Mouse (Mus musculus): ENCODE measurements around the gene Gpa33. TPM values are rescaled to one million over a fixed set of nuclear protein-coding genes. Genes with fewer than 3 reads are reported as not detected.

The Gpa33 gene
- polyA plus RNA-seq (2015; fragmentation: Nextera tagmentation; extraction: Ambion mirVana) = 0.18 and 0.25 TPM in 2 replicates

- 77% methylated on average over 5 of the region's 5 CpGs for WGBS
- Histone ChIP-seq H3K36me3 (ENCODE audit: control insufficient read depth, insufficient read depth, low read length) (no peaks in the 10 kb centered on the region), H3K27ac (ENCODE audit: low read length) (no peak within 1 kb of the TSS), H3K4me2 (ENCODE audit: low read depth, low read length) (no peak within 1 kb of the TSS), H3K4me1 (replicated peaks; ENCODE audit: control insufficient read depth, insufficient read depth, low read length) (peaks cover 14% of the 10 kb centered on the region), H3K9ac (ENCODE audit: low read length) (no peak within 1 kb of the TSS), H3K27me3 (ENCODE audit: control insufficient read depth, insufficient read depth, low read depth, low read length) (no peaks in the 10 kb centered on the region), H3K9me3 (ENCODE audit: control insufficient read depth, low read length) (no peaks in the 10 kb centered on the region), H3K4me3 (ENCODE audit: low read length) (no peak within 1 kb of the TSS)
- ATAC-seq (ENCODE audit: low read depth) = no peak
These were observed at the start of gene Gpa33 for GRCm38 (mm10) chr1:166130224-166130860. Gene Gpa33 (plus strand): TSS chr1:166130238.

- Histone ChIP-seq H3K9ac (ENCODE audit: low read length) (no peak overlapping the region), H3K4me1 (replicated peaks; ENCODE audit: control insufficient read depth, insufficient read depth, low read length) (no peaks in the 10 kb centered on the region), H3K4me2 (ENCODE audit: low read depth, low read length) (no peak overlapping the region), H3K27ac (ENCODE audit: low read length) (no peak overlapping the region), H3K36me3 (ENCODE audit: control insufficient read depth, insufficient read depth, low read length) (no peaks in the 10 kb centered on the region), H3K9me3 (ENCODE audit: control insufficient read depth, low read length) (no peaks in the 10 kb centered on the region), H3K27me3 (ENCODE audit: control insufficient read depth, insufficient read depth, low read depth, low read length) (no peaks in the 10 kb centered on the region), H3K4me3 (ENCODE audit: low read length) (no peak overlapping the region)
- ATAC-seq (ENCODE audit: low read depth) = no peak
- 77% methylated on average over 19 of the region's 19 CpGs for WGBS
These were observed 41.4 kb upstream of the Gpa33 start for GRCm38 (mm10) chr1:166088446-166089170.

- Histone ChIP-seq H3K27ac (ENCODE audit: low read length) (no peak overlapping the region), H3K4me1 (replicated peaks; ENCODE audit: control insufficient read depth, insufficient read depth, low read length) (no peaks in the 10 kb centered on the region), H3K27me3 (ENCODE audit: control insufficient read depth, insufficient read depth, low read depth, low read length) (no peaks in the 10 kb centered on the region), H3K9me3 (ENCODE audit: control insufficient read depth, low read length) (no peaks in the 10 kb centered on the region), H3K9ac (ENCODE audit: low read length) (no peak overlapping the region), H3K4me2 (ENCODE audit: low read depth, low read length) (no peak overlapping the region), H3K4me3 (ENCODE audit: low read length) (no peak overlapping the region), H3K36me3 (ENCODE audit: control insufficient read depth, insufficient read depth, low read length) (no peaks in the 10 kb centered on the region)
- 40% methylated on average over 3 of the region's 3 CpGs for WGBS
- no peak for ATAC-seq (ENCODE audit: low read depth)
These were observed 40.7 kb upstream of the Gpa33 start for GRCm38 (mm10) chr1:166089337-166089736.

- H3K4me1 ChIP-seq (replicated peaks; ENCODE audit: control insufficient read depth, insufficient read depth, low read length) = no peaks in the 10 kb centered on the region
- H3K27ac ChIP-seq (ENCODE audit: low read length) = no peak overlapping the region
- no peak overlapping the region for H3K4me2 ChIP-seq (ENCODE audit: low read depth, low read length)
- no peaks in the 10 kb centered on the region for H3K9me3 ChIP-seq (ENCODE audit: control insufficient read depth, low read length)
- H3K4me3 ChIP-seq (ENCODE audit: low read length) = no peak overlapping the region
- ATAC-seq (ENCODE audit: low read depth) = 0 out of 2 replicates have a peak, but pooled peaks have one; percentile 59
- no peaks in the 10 kb centered on the region for H3K27me3 ChIP-seq (ENCODE audit: control insufficient read depth, insufficient read depth, low read depth, low read length)
- no peak overlapping the region for H3K9ac ChIP-seq (ENCODE audit: low read length)
- H3K36me3 ChIP-seq (ENCODE audit: control insufficient read depth, insufficient read depth, low read length) = no peaks in the 10 kb centered on the region
- WGBS = 53% methylated on average over 4 of the region's 4 CpGs
These were observed 40.3 kb upstream of the Gpa33 start for GRCm38 (mm10) chr1:166089739-166090138.

- Histone ChIP-seq H3K36me3 (ENCODE audit: control insufficient read depth, insufficient read depth, low read length) (no peaks in the 10 kb centered on the region), H3K27ac (ENCODE audit: low read length) (no peak overlapping the region), H3K4me2 (ENCODE audit: low read depth, low read length) (no peak overlapping the region), H3K27me3 (ENCODE audit: control insufficient read depth, insufficient read depth, low read depth, low read length) (no peaks in the 10 kb centered on the region), H3K4me1 (replicated peaks; ENCODE audit: control insufficient read depth, insufficient read depth, low read length) (no peaks in the 10 kb centered on the region), H3K9me3 (ENCODE audit: control insufficient read depth, low read length) (no peaks in the 10 kb centered on the region), H3K9ac (ENCODE audit: low read length) (no peak overlapping the region), H3K4me3 (ENCODE audit: low read length) (no peak overlapping the region)
- WGBS = 69% methylated on average over 2 of the region's 2 CpGs
- no peak for ATAC-seq (ENCODE audit: low read depth)
These were observed 39.7 kb upstream of the Gpa33 start for GRCm38 (mm10) chr1:166090306-166090705.

- Histone ChIP-seq H3K4me1 (replicated peaks; ENCODE audit: control insufficient read depth, insufficient read depth, low read length) (no peaks in the 10 kb centered on the region), H3K4me3 (ENCODE audit: low read length) (no peak overlapping the region), H3K4me2 (ENCODE audit: low read depth, low read length) (no peak overlapping the region), H3K9ac (ENCODE audit: low read length) (no peak overlapping the region), H3K9me3 (ENCODE audit: control insufficient read depth, low read length) (no peaks in the 10 kb centered on the region), H3K36me3 (ENCODE audit: control insufficient read depth, insufficient read depth, low read length) (no peaks in the 10 kb centered on the region), H3K27ac (ENCODE audit: low read length) (no peak overlapping the region), H3K27me3 (ENCODE audit: control insufficient read depth, insufficient read depth, low read depth, low read length) (no peaks in the 10 kb centered on the region)
- ATAC-seq (ENCODE audit: low read depth) = no peak
- WGBS = 77% methylated on average over 3 of the region's 3 CpGs
These were observed 35.6 kb upstream of the Gpa33 start for GRCm38 (mm10) chr1:166094462-166094861.

- no peaks in the 10 kb centered on the region for H3K9me3 ChIP-seq (ENCODE audit: control insufficient read depth, low read length)
- 91% methylated on average over 2 of the region's 2 CpGs for WGBS
These were observed 31.9 kb upstream of the Gpa33 start for GRCm38 (mm10) chr1:166098120-166098519.

GRCm38 (mm10) chr1:166102920-166103608 lies 27.0 kb upstream of the Gpa33 start:
- no peaks in the 10 kb centered on the region for H3K27me3 ChIP-seq (ENCODE audit: control insufficient read depth, insufficient read depth, low read depth, low read length)
- H3K4me1 ChIP-seq (replicated peaks; ENCODE audit: control insufficient read depth, insufficient read depth, low read length) = no peaks in the 10 kb centered on the region
- no peak overlapping the region for H3K4me2 ChIP-seq (ENCODE audit: low read depth, low read length)
- ATAC-seq (ENCODE audit: low read depth) = no peak
- no peaks in the 10 kb centered on the region for H3K36me3 ChIP-seq (ENCODE audit: control insufficient read depth, insufficient read depth, low read length)
- 55% methylated on average over 11 of the region's 11 CpGs for WGBS
- no peak overlapping the region for H3K9ac ChIP-seq (ENCODE audit: low read length)
- H3K9me3 ChIP-seq (ENCODE audit: control insufficient read depth, low read length) = no peaks in the 10 kb centered on the region
- no peak overlapping the region for H3K4me3 ChIP-seq (ENCODE audit: low read length)
- no peak overlapping the region for H3K27ac ChIP-seq (ENCODE audit: low read length)

More at GRCm38 (mm10) chr1:166098120-166098519, 31.9 kb upstream of the Gpa33 start:
- H3K4me1 ChIP-seq (replicated peaks; ENCODE audit: control insufficient read depth, insufficient read depth, low read length) = no peaks in the 10 kb centered on the region
- H3K9ac ChIP-seq (ENCODE audit: low read length) = no peak overlapping the region
- H3K27me3 ChIP-seq (ENCODE audit: control insufficient read depth, insufficient read depth, low read depth, low read length) = no peaks in the 10 kb centered on the region
- H3K4me3 ChIP-seq (ENCODE audit: low read length) = no peak overlapping the region
- no peaks in the 10 kb centered on the region for H3K36me3 ChIP-seq (ENCODE audit: control insufficient read depth, insufficient read depth, low read length)
- no peak for ATAC-seq (ENCODE audit: low read depth)
- H3K27ac ChIP-seq (ENCODE audit: low read length) = no peak overlapping the region
- H3K4me2 ChIP-seq (ENCODE audit: low read depth, low read length) = no peak overlapping the region

- Histone ChIP-seq H3K9me3 (ENCODE audit: control insufficient read depth, low read length) (no peaks in the 10 kb centered on the region), H3K4me1 (replicated peaks; ENCODE audit: control insufficient read depth, insufficient read depth, low read length) (no peaks in the 10 kb centered on the region), H3K27me3 (ENCODE audit: control insufficient read depth, insufficient read depth, low read depth, low read length) (no peaks in the 10 kb centered on the region), H3K4me2 (ENCODE audit: low read depth, low read length) (no peak overlapping the region), H3K9ac (ENCODE audit: low read length) (no peak overlapping the region), H3K4me3 (ENCODE audit: low read length) (no peak overlapping the region), H3K36me3 (ENCODE audit: control insufficient read depth, insufficient read depth, low read length) (no peaks in the 10 kb centered on the region), H3K27ac (ENCODE audit: low read length) (no peak overlapping the region)
- no peak for ATAC-seq (ENCODE audit: low read depth)
- 78% methylated on average over 3 of the region's 3 CpGs for WGBS
These were observed 25.2 kb upstream of the Gpa33 start for GRCm38 (mm10) chr1:166104858-166105257.
